Mouse (Mus musculus): Measurements from ENCODE around the gene F8. TPM values are rescaled to one million over a fixed set of nuclear protein-coding genes. Genes with fewer than 3 reads are reported as not detected.
"Not testable (repeated sequence)": the region's sequence is repeated elsewhere in the genome, so short reads cannot be mapped to it uniquely, and the experiment has no call there.

F8 gene
- total RNA-seq, 2 experiments from 2014 or later, result 1.8 TPM

DNA sequence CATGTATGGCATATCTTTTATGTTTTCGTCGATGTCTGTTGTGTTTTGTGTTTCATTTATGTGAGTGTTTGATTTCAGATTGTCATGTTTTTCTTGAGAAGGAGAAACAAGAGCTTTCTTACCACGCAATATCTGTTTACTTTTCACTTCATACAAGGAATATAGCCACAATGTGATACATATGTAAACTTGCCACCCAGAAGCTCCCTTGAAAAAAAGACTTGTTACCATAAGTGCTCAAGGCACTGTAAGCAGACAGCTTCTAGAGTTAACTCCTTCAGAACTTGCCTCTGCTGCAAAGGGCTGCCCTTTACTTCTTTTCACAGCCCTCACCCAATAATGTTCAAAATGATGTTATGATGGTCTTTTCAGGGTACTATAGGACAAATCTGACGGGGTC lies 234.0 kb downstream of the F8 start:
- intact Hi-C loops (cut with DNase I), result no loop called here

DNA sequence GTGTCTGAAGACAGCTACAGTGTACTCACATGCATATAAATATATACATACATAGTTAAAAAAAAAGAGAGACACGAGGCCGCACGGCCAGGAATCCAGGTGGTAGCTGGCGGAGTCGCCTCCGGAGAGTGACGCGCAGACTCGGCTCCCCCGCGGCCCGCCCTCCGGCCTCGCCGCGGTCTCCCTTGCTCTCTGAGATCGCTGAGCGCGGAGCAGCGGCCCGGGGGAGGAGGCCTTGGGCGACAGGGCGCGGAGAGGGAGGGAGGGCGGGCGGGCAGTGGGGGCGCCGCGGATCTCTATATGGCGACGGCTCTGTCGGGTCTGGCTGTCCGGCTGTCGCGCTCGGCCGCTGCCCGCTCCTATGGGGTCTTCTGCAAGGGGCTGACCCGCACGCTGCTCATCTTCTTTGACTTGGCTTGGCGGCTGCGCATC lies 239.3 kb downstream of the F8 start:
- intact Hi-C loops (cut with DNase I), result not testable (repeated sequence)
- peak; percentile 12 to 19 for DNase-seq

More for the DNA sequence above, 234.0 kb downstream of the F8 start:
- no peak for DNase-seq

DNA sequence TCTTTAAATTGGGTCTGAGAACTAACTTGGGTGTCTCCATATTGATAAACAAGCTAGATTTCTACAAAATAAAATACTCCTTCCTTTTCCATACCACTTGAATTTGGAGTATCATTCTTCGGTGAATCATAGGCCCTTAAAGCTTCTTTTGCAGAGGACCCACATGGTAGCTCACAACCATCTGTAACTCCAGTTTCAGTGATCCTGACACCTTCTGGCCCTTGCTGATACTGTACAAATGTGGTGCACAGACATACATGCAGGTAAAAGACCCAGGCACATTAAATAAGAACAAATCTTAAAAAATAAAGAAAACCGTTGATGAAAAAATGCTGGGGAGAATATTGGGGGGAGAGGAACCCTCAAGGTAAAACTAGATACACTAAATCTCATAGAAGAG lies 244.2 kb downstream of the F8 start:
- DNase-seq, result no peak
- intact Hi-C loops (cut with DNase I), result no loop called here

DNA sequence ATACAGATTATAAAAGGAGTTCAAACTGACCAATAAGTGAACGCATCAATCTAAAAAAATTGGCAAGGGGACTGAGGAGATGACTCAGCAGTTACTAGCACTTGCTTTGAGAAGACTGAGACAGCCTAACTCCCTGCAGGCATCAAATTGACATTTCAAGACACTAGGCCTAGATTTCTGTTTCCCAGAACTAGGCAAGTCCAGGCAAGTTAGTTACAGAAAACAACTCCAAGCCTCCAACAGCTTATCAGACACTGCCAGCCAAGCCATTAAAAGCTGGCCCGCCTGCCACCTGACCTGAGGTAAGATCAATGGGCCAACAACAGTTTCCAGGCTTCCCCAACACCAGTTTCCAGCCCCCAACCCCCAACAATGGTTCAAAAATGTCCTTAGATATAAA lies 244.7 kb downstream of the F8 start:
- intact Hi-C loops (cut with DNase I), result no loop called here

DNA sequence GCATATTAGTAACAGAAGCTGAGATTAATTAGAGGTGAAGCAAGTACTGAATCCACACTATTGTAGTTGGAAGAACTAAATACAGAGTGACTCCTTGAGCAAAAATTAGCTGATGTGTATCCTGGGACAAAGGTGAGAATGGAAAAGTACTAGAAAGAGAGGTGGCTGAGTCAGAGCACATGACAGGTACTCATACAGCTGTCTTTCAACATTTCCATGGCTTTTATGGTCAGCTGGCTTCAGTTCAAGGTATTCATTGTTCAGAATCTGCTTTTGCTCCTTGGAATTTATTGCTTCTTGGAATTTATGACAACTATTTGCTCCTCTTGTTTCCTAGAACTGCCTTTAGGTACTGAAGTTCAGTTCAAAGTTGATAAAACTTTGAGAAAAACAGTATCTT lies 245.5 kb downstream of the F8 start:
- no peak for DNase-seq
- intact Hi-C loops (cut with DNase I), result no loop called here

More for the DNA sequence above, 244.7 kb downstream of the F8 start:
- no peak for DNase-seq

DNA sequence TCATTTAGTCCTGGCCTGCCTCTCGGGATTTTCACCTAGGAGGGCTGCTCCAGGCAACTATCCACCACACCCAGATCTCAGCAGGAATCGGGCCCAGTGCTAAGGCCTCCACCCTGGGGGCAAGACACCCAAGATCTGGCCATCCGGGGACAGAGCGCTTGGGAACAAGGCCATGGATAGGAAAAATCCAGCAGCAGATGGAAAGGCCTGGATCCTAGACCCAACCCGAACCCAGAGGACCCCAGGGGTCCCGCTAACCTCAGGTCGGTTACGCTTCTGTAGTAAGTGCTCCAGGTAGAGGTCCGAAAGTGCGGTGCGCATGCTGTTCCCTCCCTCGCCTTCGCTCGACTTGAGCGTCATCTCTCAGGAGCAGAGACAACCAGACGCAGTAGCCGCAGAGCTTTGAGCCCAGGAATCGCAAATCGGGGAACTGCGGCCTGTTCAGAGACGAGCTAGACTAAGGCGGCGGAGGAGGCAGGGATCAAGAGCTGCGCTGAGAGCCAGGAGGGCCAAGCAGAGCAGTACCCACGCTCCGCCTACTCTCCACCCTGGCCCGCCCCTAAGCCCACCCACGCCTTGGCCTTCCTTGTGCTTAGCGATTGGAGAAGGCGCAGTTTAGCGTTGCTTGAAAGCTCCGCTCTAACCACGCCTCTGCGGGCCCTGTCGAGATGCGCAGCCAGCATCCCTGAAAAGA lies 251.8 kb downstream of the F8 start, which contains the start of gene Mpp1:
Mpp1 (minus strand) TSS at position 550 of the 694 bp plus-strand sequence.
- intact Hi-C loops (cut with DNase I), result no loop called here
- DNase-seq, result peak; percentile 76 to 77

DNA sequence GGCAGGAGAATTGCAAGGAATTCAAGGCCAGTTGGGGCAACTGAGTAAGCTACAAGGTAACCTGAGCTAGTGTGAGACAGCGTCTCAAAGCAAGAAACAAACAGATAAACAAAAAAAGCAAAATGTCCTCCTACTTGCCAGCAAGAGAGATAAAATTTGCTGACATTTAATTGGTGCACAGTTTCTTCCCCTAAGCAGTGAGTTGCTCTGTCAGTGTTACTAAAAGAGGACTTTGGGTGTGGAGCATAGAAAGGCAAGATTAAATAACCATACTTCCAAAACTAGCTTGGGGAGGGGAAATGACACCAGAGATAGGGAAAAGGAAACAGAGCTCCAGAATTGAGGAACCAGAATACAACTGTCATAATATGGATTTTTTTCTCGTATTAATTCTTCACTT lies 252.9 kb downstream of the F8 start:
- no peak for DNase-seq
- intact Hi-C loops (cut with DNase I), result no loop called here

DNA sequence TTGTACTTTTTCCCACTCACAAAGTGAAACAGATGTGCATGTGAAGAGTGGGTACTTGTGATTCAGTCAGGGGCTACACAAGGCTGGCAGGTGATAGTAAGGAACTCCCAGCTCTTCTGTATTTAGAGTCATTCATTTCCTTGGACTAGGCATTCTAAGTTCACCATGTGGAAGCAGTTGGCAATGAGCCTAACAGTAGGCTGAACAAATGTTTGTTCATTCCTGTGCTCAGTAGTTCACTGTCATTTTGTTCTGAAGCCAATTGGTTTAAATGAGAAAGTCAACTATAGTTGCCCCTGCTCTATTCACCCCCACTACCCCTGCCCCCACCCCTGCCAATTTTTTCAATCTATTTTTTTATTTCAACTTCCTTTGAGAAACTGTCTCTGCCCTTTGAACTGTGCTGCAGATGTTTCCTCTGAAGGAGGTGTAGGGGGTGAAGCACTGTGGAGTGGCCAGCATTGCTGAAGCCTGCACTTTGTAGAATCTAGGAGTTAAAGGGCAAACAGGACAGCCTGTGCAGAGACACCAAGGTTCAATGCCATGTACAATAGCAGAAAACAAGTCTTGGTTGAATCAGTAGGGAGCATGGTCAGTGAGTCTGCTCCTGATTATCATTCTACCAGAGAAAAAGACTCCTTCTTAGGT lies 254.0 kb downstream of the F8 start:
- intact Hi-C loops (cut with DNase I), result no loop called here
- DNase-seq, result peak in 1 of 2 experiments; percentile 13

DNA sequence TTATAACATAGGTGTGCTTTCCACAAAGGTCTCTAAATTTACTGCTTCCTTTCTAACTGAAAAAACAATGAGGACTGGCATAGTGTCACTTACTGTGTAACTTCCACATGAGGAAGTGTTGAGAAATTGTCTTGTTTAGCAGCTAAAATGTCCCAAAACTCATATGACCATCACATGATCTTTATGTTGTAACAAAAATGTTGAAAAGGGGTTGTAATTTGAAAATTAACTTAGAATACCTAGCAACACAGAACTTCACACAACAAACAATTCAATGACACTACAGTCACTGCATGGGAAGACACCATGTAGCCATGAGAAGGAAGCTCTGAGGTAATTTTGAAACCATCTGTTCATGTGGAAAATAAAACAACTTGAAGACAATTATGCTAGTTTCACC lies 255.5 kb downstream of the F8 start:
- intact Hi-C loops (cut with DNase I), result no loop called here

DNA sequence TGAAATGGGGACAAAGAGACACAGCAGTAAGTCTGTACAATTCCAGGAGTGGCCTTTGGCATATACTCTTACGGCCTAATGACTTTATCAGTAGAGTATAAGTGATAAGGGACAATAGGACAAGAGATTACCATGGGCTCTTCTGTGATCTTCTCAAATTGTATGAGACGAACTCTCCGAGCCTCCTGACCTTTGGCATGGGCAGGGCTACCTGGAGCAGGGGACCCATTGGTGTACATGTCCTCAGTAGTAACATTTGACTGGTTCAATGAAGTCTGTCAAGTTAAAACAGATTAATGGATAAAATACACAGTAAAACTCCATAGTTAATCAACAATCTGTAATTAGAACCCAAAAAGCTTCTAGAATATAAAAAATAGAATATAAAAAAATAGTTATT lies 256.8 kb downstream of the F8 start:
- intact Hi-C loops (cut with DNase I), result no loop called here

More for the DNA sequence above, 255.5 kb downstream of the F8 start:
- no peak for DNase-seq

More for the DNA sequence above, 256.8 kb downstream of the F8 start:
- no peak for DNase-seq

Other genes starting within 250 kb of the F8 start
- not detected for gene Smim9, start 218.8 kb downstream of the F8 start, total RNA-seq (2021)
- 100 to 1,000 TPM; 118 to 146 TPM for gene Fundc2, start 216 bp downstream of the F8 start, total RNA-seq (2021)
- 10 to 100 TPM; 11.6 to 12.1 TPM for gene Cmc4, start 34.0 kb upstream of the F8 start, total RNA-seq (2021)
- gene Mtcp1, start 34.0 kb upstream of the F8 start, total RNA-seq (2021), result 1 to 10 TPM; 5.3 TPM
- 10 to 100 TPM; 18.3 to 22.9 TPM for gene Brcc3, start 34.0 kb upstream of the F8 start, total RNA-seq (2021)
- 10 to 100 TPM; 45.3 to 45.7 TPM for gene Vbp1, start 131.7 kb upstream of the F8 start, total RNA-seq (2021)
- under 1 TPM in 1 of 2 experiments, not detected in 1; 0.07 TPM for gene Rab39b, start 195.6 kb upstream of the F8 start, total RNA-seq (2021)